Mouse (Mus musculus) heart, embryonic 11.5 days (tissue): ENCODE measurements around the gene Kcnk12. TPM values are rescaled to one million over a fixed set of nuclear protein-coding genes. Genes with fewer than 3 reads are reported as not detected.

Source experiments
- ATAC-seq: fragments of 200-750 bp; cut with Nextera tagmentation; replicated peaks from 2 replicates; pipeline ENCODE4 v1.8.0; 2017; ENCODE audit warnings: moderate library complexity; ENCODE audit not compliant: insufficient number of reproducible peaks, low FRiP score, low TSS enrichment
- H3K27ac ChIP-seq: fragments of 300-500 bp; sonication (generic); 2 replicates; pipeline ENCODE4 v1.5.1; 2014; ENCODE audit warnings: mild to moderate bottlenecking, low read depth, low read length
- H3K27me3 ChIP-seq: fragments of 300-500 bp; sonication (generic); 2 replicates; pipeline ENCODE4 v1.6.1; 2014; ENCODE audit warnings: mild to moderate bottlenecking, low read length, mixed read lengths; ENCODE audit not compliant: control insufficient read depth, insufficient read depth
- H3K36me3 ChIP-seq: fragments of 300-500 bp; sonication (generic); 2 replicates; pipeline ENCODE4 v1.6.1; 2014; ENCODE audit warnings: mild to moderate bottlenecking, low read length, moderate library complexity, mixed read lengths; ENCODE audit not compliant: control insufficient read depth, insufficient read depth
- H3K4me1 ChIP-seq: fragments of 300-500 bp; sonication (generic); 2 replicates; pipeline ENCODE4 v1.6.1; 2014; ENCODE audit warnings: low read length; ENCODE audit not compliant: control insufficient read depth, insufficient read depth
- H3K4me2 ChIP-seq: fragments of 300-500 bp; sonication (generic); 2 replicates; pipeline ENCODE4 v1.6.1; 2014; ENCODE audit warnings: mild to moderate bottlenecking, moderate library complexity
- H3K4me3 ChIP-seq: fragments of 300-500 bp; sonication (generic); 2 replicates; pipeline ENCODE4 v1.5.1; 2014; ENCODE audit warnings: low read depth, low read length
- H3K9ac ChIP-seq: fragments of 300-500 bp; sonication (generic); 2 replicates; pipeline ENCODE4 v1.6.1; 2014; ENCODE audit warnings: mild to moderate bottlenecking, low read depth, low read length, moderate library complexity
- H3K9me3 ChIP-seq: fragments of 300-500 bp; sonication (generic); replicated peaks from 2 replicates; pipeline ENCODE4 v1.6.1; 2016; ENCODE audit warnings: low read length; ENCODE audit not compliant: control insufficient read depth
- WGBS: fragments of 180-500 bp; shearing (Covaris S2); extraction: QIAGEN DNeasy Blood & Tissue Kit; methylation state at CpG from one replicate; pipeline ENCODE4 v1.1.7; 2014; ENCODE audit not compliant: insufficient replicate concordance; 5-methylcytosine and 5-hydroxymethylcytosine counted together
- polyA plus RNA-seq: library from polyadenylated mRNA; unstranded; fragments of >200 nt; fragmentation: Nextera tagmentation; extraction: Ambion mirVana; gene quantifications from 2 replicates; pipeline ENCODE4 v1.2.1, GENCODE M21; 2014

The Kcnk12 gene
- polyA plus RNA-seq, 1 experiment from 2014 or later: 0.23 TPM

DNA sequence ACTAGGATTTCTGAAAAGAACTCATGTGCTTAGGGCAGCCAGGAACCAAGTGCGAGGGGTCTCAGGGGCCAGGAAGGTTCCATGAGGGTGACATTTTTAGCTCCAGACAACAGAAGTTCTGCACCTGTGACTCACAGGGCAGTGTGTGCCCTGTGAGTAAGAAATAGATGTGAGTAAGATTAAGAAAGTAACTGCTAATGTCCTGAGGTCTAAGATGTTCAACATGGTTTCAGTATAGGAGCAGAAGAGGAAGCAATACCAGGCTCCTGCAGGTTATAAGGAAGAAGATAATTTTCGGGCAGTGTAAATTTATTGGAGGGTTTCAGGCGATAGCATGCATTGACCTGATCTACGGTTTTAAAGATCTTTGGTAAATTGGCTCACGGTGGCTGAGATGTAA is 16.6 kb downstream of the Kcnk12 start:
- Histone ChIP-seq H3K36me3 (no peaks in the 10 kb centered on the region), H3K4me3 (no peak overlapping the region), H3K27ac (no peak overlapping the region), H3K4me1 (no peaks in the 10 kb centered on the region), H3K9ac (no peak overlapping the region), H3K9me3 (no peaks in the 10 kb centered on the region), H3K4me2 (no peak overlapping the region), H3K27me3 (no peaks in the 10 kb centered on the region)
- WGBS: 86% methylated on average over 5 of the region's 5 CpGs
- ATAC-seq: no peak

DNA sequence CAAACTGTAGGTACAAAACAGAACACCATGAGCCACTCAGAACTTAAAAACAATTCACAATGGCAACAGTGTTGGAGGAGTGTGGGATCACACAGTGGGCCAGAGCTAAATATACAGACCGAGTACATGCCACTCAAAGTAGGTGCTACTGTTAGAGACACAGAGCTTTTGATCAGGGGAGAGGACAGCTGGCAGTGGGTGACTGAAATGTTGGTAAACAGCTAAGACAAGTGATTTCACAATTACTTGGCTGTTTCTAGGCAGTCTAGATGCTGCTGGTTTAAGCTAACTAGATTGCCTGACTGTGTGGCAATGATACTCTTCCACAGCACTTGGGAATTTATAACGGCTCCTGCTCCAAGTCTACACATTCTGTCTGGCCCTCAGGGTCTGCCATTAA is 17.6 kb downstream of the Kcnk12 start:
- no peak overlapping the region for H3K27ac ChIP-seq
- no peaks in the 10 kb centered on the region for H3K27me3 ChIP-seq
- H3K9ac ChIP-seq: no peak overlapping the region
- no peaks in the 10 kb centered on the region for H3K4me1 ChIP-seq
- ATAC-seq: no peak
- no peak overlapping the region for H3K4me2 ChIP-seq
- H3K4me3 ChIP-seq: no peak overlapping the region
- no peaks in the 10 kb centered on the region for H3K9me3 ChIP-seq
- WGBS: 67% methylated on average over 2 of the region's 2 CpGs
- H3K36me3 ChIP-seq: no peaks in the 10 kb centered on the region

DNA sequence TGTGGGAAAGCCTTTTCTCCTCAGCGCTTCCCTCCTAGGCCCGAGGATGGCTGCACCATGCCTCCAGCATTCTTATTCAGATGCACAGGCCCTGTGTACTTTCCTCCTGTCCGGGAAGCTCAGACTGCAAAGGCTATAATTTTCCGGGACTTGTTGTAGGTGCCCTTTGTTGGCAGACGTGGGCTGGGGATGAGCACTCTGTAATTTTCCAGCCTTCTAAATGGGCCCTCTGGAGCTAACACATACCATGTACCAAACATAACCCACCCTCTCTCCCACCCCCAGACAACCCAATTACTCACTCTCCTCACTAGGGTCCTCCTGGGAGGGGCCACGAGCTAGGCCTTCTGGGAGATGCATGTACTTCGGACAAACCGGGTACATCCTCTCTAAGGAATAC is 22.8 kb downstream of the Kcnk12 start:
- H3K4me1 ChIP-seq: no peaks in the 10 kb centered on the region
- H3K36me3 ChIP-seq: no peaks in the 10 kb centered on the region
- 86% methylated on average over 8 of the region's 8 CpGs for WGBS
- H3K4me2 ChIP-seq: no peak overlapping the region
- no peak overlapping the region for H3K9ac ChIP-seq
- no peak for ATAC-seq
- H3K4me3 ChIP-seq: no peak overlapping the region
- no peak overlapping the region for H3K27ac ChIP-seq
- no peaks in the 10 kb centered on the region for H3K9me3 ChIP-seq
- H3K27me3 ChIP-seq: no peaks in the 10 kb centered on the region

DNA sequence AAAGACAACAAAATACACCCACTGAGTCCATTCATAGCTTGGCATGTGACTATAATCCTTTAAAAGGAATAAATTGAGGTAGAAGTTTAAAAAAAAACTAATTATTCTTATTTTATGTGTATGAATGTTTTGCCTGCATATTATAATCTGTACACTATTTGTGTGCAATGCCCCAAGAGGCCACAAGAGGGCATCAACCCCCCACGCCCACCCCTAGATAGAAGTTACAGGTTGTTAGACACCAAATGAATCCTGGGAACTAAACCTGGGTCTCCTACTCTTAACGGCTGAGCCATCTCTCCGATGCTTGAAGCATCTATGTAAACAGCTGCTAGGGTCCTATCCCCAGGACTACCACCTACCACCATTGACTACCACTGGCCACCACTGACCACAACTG is 24.6 kb downstream of the Kcnk12 start:
- no peaks in the 10 kb centered on the region; the same call in 1 of the 2 replicates for H3K9me3 ChIP-seq
- no peak overlapping the region for H3K9ac ChIP-seq
- no peaks in the 10 kb centered on the region for H3K4me1 ChIP-seq
- ATAC-seq: no peak; the same call in 1 of the 2 replicates
- H3K4me3 ChIP-seq: no peak overlapping the region
- no peaks in the 10 kb centered on the region for H3K27me3 ChIP-seq
- H3K36me3 ChIP-seq: no peaks in the 10 kb centered on the region
- no peak overlapping the region for H3K27ac ChIP-seq
- 74% methylated on average over 3 of the region's 3 CpGs for WGBS
- H3K4me2 ChIP-seq: no peak overlapping the region

DNA sequence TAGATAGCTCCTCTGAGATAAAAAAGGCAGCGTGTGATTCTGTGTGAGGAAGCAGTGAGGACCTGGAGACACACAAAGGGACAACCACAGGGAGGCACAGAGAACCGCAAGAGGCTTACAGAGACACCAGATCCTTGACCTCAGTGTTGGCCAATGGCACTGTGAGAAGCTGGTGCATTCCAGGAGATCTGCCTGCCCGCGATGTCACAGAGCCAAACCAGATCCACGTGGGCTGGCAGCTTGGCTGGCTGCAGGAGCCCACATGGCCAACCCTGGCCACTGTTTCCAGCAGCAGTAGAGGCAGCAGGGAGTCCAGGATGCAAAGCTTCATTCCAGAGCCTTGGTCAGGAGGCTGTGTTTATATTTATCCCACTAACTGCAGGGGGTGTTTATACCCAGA is 27.0 kb downstream of the Kcnk12 start:
- 54% methylated on average over 5 of the region's 5 CpGs for WGBS
- no peaks in the 10 kb centered on the region; the same call in 1 of the 2 replicates for H3K9me3 ChIP-seq
- no peaks in the 10 kb centered on the region for H3K27me3 ChIP-seq
- H3K4me3 ChIP-seq: no peak overlapping the region
- H3K36me3 ChIP-seq: no peaks in the 10 kb centered on the region
- no peak overlapping the region for H3K4me2 ChIP-seq
- no peak overlapping the region; the same call in 1 of the 2 replicates for H3K9ac ChIP-seq
- ATAC-seq: no peak
- H3K4me1 ChIP-seq: no peaks in the 10 kb centered on the region
- no peak overlapping the region for H3K27ac ChIP-seq

DNA sequence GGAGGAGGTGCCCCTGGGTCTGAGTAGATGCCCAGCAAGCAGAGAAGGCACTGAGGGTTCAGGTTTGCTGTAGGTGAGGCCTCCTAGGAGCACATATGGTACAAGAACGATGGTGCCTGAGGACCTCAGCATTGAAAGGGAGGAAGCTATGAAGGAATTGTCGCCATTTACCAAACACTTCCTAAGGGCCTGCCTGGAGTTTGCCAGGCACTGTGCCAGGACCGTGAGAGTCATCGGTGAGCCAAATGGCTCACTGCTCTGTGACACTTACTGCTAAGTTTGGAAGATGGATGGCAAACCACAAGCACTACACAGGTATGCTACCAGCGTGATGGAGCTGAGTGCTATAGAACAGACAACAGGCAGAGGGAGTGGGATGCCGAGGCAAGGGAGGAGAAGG is 30.9 kb downstream of the Kcnk12 start:
- no peaks in the 10 kb centered on the region for H3K27me3 ChIP-seq
- H3K36me3 ChIP-seq: no peaks in the 10 kb centered on the region
- H3K4me1 ChIP-seq: no peaks in the 10 kb centered on the region
- no peak for ATAC-seq
- 86% methylated on average over 6 of the region's 6 CpGs for WGBS
- no peak overlapping the region for H3K4me2 ChIP-seq
- no peak overlapping the region for H3K9ac ChIP-seq
- H3K27ac ChIP-seq: no peak overlapping the region
- no peak overlapping the region for H3K4me3 ChIP-seq
- H3K9me3 ChIP-seq: no peaks in the 10 kb centered on the region; the same call in 1 of the 2 replicates

DNA sequence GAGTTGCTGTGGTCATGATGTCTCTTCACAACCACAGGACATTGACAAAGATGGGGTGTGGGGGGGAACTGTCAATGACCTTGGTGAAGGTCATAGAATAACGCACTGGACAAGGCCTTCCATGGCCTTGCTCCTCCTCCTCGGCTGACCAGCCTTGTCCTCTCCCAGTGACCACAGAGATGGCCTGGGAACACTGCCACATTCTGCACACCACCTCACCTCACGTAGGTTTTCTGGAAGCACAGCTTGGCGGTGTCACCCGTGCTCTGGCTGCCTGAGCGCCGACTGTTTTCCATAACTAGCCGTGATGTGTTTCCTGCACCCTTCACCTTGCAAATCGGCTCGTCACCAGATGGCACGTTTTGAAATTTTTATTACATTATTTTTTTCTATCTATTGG is 32.8 kb downstream of the Kcnk12 start:
- Histone ChIP-seq H3K9ac (no peak overlapping the region), H3K36me3 (no peaks in the 10 kb centered on the region), H3K4me2 (no peak overlapping the region), H3K4me1 (no peaks in the 10 kb centered on the region), H3K4me3 (no peak overlapping the region), H3K27me3 (no peaks in the 10 kb centered on the region), H3K9me3 (no peaks in the 10 kb centered on the region; the same call in 1 of the 2 replicates), H3K27ac (no peak overlapping the region)
- no peak for ATAC-seq
- 90% methylated on average over 11 of the region's 11 CpGs for WGBS

DNA sequence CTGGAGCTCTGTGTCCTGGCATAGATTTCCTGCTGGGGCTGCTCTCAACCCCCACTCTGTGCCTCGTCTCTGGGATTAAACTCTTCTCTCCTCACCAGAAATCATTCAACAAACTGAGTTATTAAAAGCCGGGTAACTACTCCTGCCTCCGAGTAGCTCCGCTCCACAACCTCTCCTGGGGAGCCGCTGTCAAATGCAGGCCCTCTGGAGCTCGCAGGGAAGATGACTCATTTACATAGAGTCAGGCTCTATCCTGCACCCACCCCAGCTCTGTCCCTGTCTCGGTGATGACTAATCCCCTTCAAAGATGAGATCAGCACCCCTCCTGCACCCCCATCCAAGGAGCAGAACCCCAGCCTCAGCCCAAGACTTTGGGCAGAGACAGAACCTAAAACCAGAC is 34.6 kb downstream of the Kcnk12 start:
- Histone ChIP-seq H3K4me1 (no peaks in the 10 kb centered on the region), H3K36me3 (no peaks in the 10 kb centered on the region), H3K4me3 (no peak overlapping the region), H3K27me3 (no peaks in the 10 kb centered on the region), H3K9me3 (no peaks in the 10 kb centered on the region), H3K27ac (no peak overlapping the region), H3K4me2 (no peak overlapping the region), H3K9ac (no peak overlapping the region)
- ATAC-seq: no peak
- WGBS: 42% methylated on average over 7 of the region's 7 CpGs

DNA sequence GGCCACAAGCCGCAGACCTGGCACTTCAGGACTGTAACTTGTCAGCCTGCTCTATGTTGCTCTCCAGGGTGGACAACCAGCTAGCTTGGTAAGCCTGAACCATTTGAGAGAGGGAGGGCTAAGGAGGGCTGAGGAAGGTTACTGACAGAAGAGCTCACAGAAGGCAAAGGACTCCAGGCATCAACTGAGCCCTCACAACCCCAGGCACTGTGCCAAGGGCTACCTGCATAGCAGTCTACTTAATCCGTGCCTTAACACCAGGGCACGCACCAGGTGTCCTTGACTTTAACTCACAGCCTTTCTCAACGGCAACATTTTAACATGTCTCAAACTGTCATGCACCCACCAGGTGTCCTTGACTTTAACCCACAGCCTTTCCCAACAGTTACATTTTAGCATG is 37.5 kb downstream of the Kcnk12 start:
- no peak for ATAC-seq

More for the DNA sequence above, 37.5 kb downstream of the Kcnk12 start:
- Histone ChIP-seq H3K36me3 (no peaks in the 10 kb centered on the region), H3K9me3 (no peaks in the 10 kb centered on the region), H3K9ac (no peak overlapping the region), H3K27ac (no peak overlapping the region), H3K4me2 (no peak overlapping the region), H3K4me1 (no peaks in the 10 kb centered on the region), H3K4me3 (no peak overlapping the region), H3K27me3 (no peaks in the 10 kb centered on the region)
- WGBS: 89% methylated on average over 4 of the region's 4 CpGs
